Mouse (Mus musculus) hindbrain, embryonic 11.5 days (tissue): ENCODE data around the gene Gatd1. TPM values are rescaled to one million over a fixed set of nuclear protein-coding genes. Genes with fewer than 3 reads are reported as not detected.

Source experiments
- ATAC-seq: fragments of 200-750 bp; cut with Nextera tagmentation; 2 replicates; pipeline ENCODE4 v1.8.0; 2017; ENCODE audit warnings: mild to moderate bottlenecking, moderate TSS enrichment, moderate library complexity; ENCODE audit not compliant: low FRiP score
- DNase-seq: peaks from one replicate; pipeline ENCODE4 v3.0.0-alpha.2; 2015; ENCODE audit warnings: low spot score
- H3K27ac ChIP-seq: fragments of 300-500 bp; sonication (generic); 2 replicates; pipeline ENCODE4 v1.5.1; 2014; ENCODE audit warnings: mild to moderate bottlenecking, low read depth, low read length
- H3K27me3 ChIP-seq: fragments of 300-500 bp; sonication (generic); 2 replicates; pipeline ENCODE4 v1.6.1; 2014; ENCODE audit warnings: mild to moderate bottlenecking, low read length, moderate library complexity, mixed read lengths; ENCODE audit not compliant: control insufficient read depth, insufficient read depth
- H3K36me3 ChIP-seq: fragments of 300-500 bp; sonication (generic); 2 replicates; pipeline ENCODE4 v1.6.1; 2014; ENCODE audit warnings: mild to moderate bottlenecking, low read length, moderate library complexity, mixed read lengths; ENCODE audit not compliant: control insufficient read depth, insufficient read depth
- H3K4me1 ChIP-seq: fragments of 300-500 bp; sonication (generic); replicated peaks from 2 replicates; pipeline ENCODE4 v1.6.1; 2014; ENCODE audit warnings: low read length, mixed read lengths; ENCODE audit not compliant: control insufficient read depth, insufficient read depth
- H3K4me2 ChIP-seq: fragments of 300-500 bp; sonication (generic); replicated peaks from 2 replicates; pipeline ENCODE4 v1.6.1; 2014; ENCODE audit warnings: mild to moderate bottlenecking, low read depth, low read length
- H3K4me3 ChIP-seq: fragments of 300-500 bp; sonication (generic); 2 replicates; pipeline ENCODE4 v1.5.1; 2014; ENCODE audit warnings: low read depth, low read length
- H3K9ac ChIP-seq: fragments of 300-500 bp; sonication (generic); 2 replicates; pipeline ENCODE4 v1.6.1; 2014; ENCODE audit warnings: low read depth, low read length
- H3K9me3 ChIP-seq: fragments of 300-500 bp; sonication (generic); 2 replicates; pipeline ENCODE4 v1.6.1; 2016; ENCODE audit warnings: low read length; ENCODE audit not compliant: control insufficient read depth
- WGBS: fragments of 180-500 bp; shearing (Covaris S2); extraction: QIAGEN DNeasy Blood & Tissue Kit; methylation state at CpG from one replicate; pipeline ENCODE4 v1.1.7; 2014; 5-methylcytosine and 5-hydroxymethylcytosine counted together
- polyA plus RNA-seq: library from polyadenylated mRNA; unstranded; fragments of >200 nt; fragmentation: Nextera tagmentation; extraction: Ambion mirVana; gene quantifications from 2 replicates; pipeline ENCODE4 v1.2.1, GENCODE M21; 2014

Gene Gatd1
- polyA plus RNA-seq, 1 experiment from 2014 or later, result 48.1 TPM

DNA sequence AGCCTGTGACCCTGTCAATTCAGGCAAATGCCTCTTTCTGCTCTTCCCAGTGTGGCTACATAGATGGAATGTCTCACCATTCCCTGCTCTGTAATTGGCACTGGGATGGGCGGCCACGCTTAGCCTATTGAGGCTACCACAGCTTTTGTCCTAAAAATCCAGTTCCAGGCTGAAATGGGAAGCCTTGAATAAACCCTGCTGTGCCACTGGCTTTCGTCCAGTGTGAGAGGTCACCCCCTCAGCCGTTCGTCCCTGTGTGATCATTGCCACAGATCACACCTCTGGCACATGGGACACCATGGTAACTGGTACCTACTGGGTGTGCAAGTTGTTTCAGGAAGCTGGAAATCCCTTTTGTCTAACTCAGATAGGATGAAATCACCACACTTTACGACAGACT lies 40.3 kb downstream of the Gatd1 start:
- Histone ChIP-seq H3K9ac (no peak overlapping the region), H3K27ac (no peak overlapping the region), H3K9me3 (no peaks in the 10 kb centered on the region), H3K4me2 (no peak overlapping the region), H3K4me3 (no peak overlapping the region), H3K27me3 (no peaks in the 10 kb centered on the region), H3K36me3 (no peaks in the 10 kb centered on the region), H3K4me1 (no peaks in the 10 kb centered on the region)
- 56% methylated on average over 6 of the region's 6 CpGs for WGBS
- ATAC-seq (no peak), DNase-seq (no peak)

DNA sequence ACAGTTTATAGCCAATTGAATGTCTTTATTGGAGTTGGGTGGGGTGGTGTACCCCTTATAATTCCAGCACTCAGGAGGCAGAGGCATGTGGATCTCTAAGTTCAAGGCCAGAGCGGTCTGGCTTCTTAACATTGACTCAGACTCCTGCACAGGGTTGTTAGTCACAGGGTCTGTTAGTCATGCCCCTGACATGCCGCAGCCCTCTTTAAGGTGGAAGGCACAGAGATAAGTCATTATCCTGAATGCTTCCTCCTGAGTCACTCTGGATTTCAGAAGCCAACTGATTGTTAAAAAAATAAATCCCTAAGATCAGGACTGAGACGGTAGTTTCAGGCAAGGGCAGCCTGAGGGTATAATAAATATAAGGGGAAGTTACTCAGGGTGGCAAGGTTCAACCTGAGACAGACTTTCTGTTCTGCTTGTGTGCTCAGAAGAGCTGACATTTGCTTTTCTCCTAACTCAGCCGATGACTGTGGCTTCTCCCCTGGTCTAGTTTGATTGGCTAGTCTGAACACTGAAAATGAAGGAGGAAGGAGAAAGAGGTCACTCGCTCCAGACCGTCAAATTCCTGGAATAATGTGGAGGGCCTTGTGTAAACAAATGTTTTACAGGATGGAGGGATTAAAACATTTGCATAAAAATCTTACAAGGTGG lies 41.9 kb downstream of the Gatd1 start:
- WGBS, result 76% methylated on average over 6 of the region's 6 CpGs
- Histone ChIP-seq H3K27ac (no peak overlapping the region), H3K36me3 (no peaks in the 10 kb centered on the region), H3K4me2 (no peak overlapping the region), H3K4me1 (no peaks in the 10 kb centered on the region), H3K9ac (no peak overlapping the region), H3K27me3 (no peaks in the 10 kb centered on the region), H3K9me3 (no peaks in the 10 kb centered on the region), H3K4me3 (no peak overlapping the region)
- DNase-seq, result no peak
- no peak for ATAC-seq

DNA sequence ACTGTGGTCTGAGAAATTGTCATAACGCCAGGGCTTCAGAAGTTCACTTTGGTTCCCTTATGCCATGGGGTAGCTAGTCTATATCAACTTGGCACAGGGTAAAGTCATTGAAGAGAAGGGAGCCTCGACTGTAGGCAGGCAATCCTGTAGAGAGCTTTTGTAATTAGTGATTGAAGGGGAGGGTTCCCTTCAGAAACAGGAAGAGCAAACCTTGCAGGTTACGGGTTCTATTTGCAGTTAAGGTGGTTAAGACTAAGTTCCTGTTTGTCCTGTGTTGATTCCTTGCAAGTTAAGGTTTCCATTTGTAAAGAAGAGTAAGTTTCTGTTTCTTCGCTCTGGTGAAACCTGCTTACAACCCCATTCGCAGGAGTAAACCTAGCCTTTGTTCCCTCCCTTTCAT lies 44.0 kb downstream of the Gatd1 start:
- ATAC-seq, result no peak
- 74% methylated on average over 5 of the region's 5 CpGs for WGBS
- H3K4me2 ChIP-seq, result no peak overlapping the region

DNA sequence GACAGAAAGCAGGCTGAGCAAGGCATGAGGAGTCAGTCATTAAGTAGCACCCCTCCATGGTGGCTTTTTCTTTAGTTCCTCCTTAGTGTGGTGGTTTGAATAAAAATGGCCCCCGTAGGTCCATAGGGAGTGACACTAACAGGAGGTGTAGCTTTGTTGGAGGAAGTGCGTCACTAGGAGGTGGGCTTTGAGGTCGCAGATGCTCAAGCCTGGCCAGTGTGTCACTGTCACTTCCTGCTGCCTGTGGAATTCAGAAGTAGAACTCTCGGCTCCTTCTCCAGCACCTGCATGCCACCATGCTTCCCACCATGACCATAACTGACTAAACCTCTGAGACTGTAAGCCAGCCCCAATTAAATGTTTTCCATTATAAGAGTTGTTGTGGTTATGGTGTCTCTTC lies 46.6 kb downstream of the Gatd1 start:
- no peak overlapping the region for H3K4me3 ChIP-seq
- no peaks in the 10 kb centered on the region for H3K4me1 ChIP-seq
- H3K9ac ChIP-seq, result no peak overlapping the region
- no peak for ATAC-seq
- H3K9me3 ChIP-seq, result no peaks in the 10 kb centered on the region
- WGBS, result 86% methylated on average over 4 of the region's 4 CpGs
- H3K4me2 ChIP-seq, result no peak overlapping the region
- DNase-seq, result no peak
- H3K27me3 ChIP-seq, result no peaks in the 10 kb centered on the region
- H3K36me3 ChIP-seq, result no peaks in the 10 kb centered on the region
- H3K27ac ChIP-seq, result no peak overlapping the region

More for the DNA sequence above, 44.0 kb downstream of the Gatd1 start:
- Histone ChIP-seq H3K4me3 (no peak overlapping the region), H3K27me3 (no peaks in the 10 kb centered on the region), H3K4me1 (no peaks in the 10 kb centered on the region), H3K27ac (no peak overlapping the region), H3K36me3 (no peaks in the 10 kb centered on the region), H3K9me3 (no peaks in the 10 kb centered on the region), H3K9ac (no peak overlapping the region)
- DNase-seq, result no peak

DNA sequence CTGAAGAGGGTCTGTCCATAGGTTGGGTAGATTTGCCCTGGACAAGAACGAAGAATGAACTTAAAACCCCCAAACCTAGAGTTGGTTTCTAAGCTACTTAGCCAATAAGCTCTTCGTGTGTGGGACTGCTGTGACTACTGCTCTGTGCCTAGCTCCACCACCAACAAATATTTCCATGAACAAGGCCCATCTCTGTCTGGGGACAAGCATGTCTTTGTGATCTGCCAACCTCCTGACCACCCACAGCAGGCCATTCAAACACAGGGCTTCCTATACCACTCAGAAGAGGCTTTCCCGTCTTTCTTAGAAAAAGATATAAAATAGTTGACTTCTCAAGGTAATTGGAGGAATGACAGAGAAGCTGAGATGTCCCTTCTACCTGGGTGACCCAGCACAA lies 48.9 kb downstream of the Gatd1 start:
- H3K9ac ChIP-seq, result no peak overlapping the region
- ATAC-seq, result no peak
- H3K27ac ChIP-seq, result no peak overlapping the region
- H3K4me3 ChIP-seq, result no peak overlapping the region
- no peak for DNase-seq
- H3K36me3 ChIP-seq, result no peaks in the 10 kb centered on the region
- 79% methylated on average over 3 of the region's 3 CpGs for WGBS
- peaks cover 6% of the 10 kb centered on the region; the same call in 1 of the 2 replicates for H3K27me3 ChIP-seq
- no peaks in the 10 kb centered on the region for H3K9me3 ChIP-seq
- H3K4me2 ChIP-seq, result no peak overlapping the region
- H3K4me1 ChIP-seq, result no peaks in the 10 kb centered on the region

DNA sequence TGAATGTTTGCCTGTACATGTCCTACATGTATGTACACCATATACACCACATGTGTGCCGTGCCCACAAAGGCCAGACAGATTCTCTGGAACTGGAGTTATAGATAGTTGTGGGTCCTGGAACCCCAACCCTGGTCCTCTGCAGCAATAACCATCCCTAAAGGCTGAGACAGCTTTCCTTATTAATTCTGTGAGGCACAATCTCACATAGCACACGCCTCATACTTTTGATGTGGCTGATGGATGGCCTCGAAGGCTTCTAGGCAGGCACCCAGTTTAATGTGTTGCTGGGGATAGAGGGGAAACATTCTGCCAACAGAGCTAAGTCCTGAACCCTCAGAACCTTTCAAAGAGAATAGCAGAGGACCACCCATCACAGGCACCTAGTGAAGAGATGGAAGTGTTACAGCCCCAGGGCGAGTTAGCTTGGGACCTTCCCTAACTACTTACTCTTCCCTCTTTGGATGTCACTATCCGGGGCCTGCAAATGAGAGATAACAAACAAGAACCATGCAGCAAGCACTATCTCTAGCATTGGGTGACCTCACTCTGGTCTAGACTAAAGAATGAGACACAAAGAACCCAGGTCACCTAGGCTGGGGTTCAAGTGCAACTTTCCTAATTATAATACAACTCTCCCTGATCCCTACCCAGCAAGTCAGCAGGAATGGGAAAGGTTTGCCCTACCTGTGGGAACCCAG lies 49.4 kb downstream of the Gatd1 start:
- ATAC-seq (no peak), DNase-seq (no peak)
- Histone ChIP-seq H3K4me2 (no peak overlapping the region), H3K4me1 (no peaks in the 10 kb centered on the region), H3K36me3 (no peaks in the 10 kb centered on the region), H3K27me3 (peaks cover 6% of the 10 kb centered on the region; the same call in 1 of the 2 replicates), H3K9ac (no peak overlapping the region), H3K27ac (no peak overlapping the region), H3K4me3 (no peak overlapping the region), H3K9me3 (no peaks in the 10 kb centered on the region)
- 81% methylated on average over 5 of the region's 5 CpGs for WGBS

DNA sequence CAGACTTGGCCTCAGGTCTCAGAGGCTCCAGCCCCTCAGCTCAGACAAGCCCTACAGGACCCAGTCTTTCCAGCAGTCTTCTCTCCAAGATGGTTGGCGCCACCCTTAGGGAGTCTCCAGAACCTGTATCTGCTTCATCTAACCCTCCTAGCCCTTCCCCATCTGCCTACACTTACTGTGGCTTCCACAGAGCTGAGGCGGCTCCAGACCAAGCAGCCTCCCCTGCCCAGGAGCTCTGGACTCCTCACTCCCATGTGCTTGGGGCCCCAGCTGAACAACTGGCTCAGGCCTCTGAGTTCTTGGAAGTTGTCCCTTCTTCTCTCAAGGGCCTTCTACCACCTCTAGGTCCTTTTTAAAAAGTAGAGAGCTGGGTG lies 50.2 kb downstream of the Gatd1 start:
- no peaks in the 10 kb centered on the region for H3K36me3 ChIP-seq
- no peak overlapping the region for H3K27ac ChIP-seq
- no peak for ATAC-seq
- 61% methylated on average over 2 of the region's 2 CpGs for WGBS
- DNase-seq, result no peak
- H3K4me3 ChIP-seq, result no peak overlapping the region
- H3K9me3 ChIP-seq, result no peaks in the 10 kb centered on the region
- no peak overlapping the region for H3K9ac ChIP-seq
- no peaks in the 10 kb centered on the region for H3K4me1 ChIP-seq
- peaks cover 6% of the 10 kb centered on the region; the same call in 1 of the 2 replicates for H3K27me3 ChIP-seq
- no peak overlapping the region for H3K4me2 ChIP-seq

DNA sequence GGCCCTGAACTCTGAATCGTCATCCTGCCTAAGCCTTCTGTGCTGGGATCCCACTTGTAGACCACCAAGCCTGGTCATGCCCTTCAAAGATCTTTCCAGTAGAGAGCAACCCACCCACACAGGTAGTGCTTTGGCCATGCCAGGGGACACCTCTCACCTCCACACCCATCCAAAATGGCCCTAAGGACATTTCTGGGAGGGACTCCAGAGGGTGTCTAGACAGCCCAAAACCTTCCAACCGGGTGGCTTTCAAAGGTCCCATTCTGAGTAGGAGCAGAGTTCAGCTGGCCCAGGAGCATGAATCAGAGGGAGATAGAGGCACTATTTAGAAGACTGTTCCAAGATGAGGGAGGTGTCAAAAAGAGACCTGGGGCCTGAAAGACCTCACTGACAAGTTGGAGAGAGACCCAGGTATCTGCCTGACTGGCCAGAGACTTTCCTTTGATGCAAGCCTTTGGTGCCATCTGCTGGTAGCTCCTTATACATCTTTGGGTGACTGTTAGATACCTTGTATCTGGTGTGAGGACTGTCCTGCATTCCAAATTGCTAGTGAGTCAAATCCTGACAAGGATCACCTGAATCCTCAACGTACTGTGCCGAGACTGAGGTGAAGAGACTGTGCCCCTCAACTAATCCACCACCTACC lies 50.7 kb downstream of the Gatd1 start:
- no peak overlapping the region for H3K9ac ChIP-seq
- H3K36me3 ChIP-seq, result no peaks in the 10 kb centered on the region
- DNase-seq, result peak; percentile 78
- no peaks in the 10 kb centered on the region for H3K4me1 ChIP-seq
- no peaks in the 10 kb centered on the region for H3K9me3 ChIP-seq
- peaks cover 6% of the 10 kb centered on the region; the same call in 1 of the 2 replicates for H3K27me3 ChIP-seq
- H3K4me2 ChIP-seq, result no peak overlapping the region
- no peak for ATAC-seq
- WGBS, result 61% methylated on average over 4 of the region's 4 CpGs
- H3K27ac ChIP-seq, result no peak overlapping the region
- H3K4me3 ChIP-seq, result no peak overlapping the region
